Mouse (Mus musculus) large intestine, adult 2 months (tissue): ENCODE measurements around the gene Zfp950. TPM values are rescaled to one million over a fixed set of nuclear protein-coding genes. Genes with fewer than 3 reads are reported as not detected.
A peak's percentile ranks its signal among the peaks of the same experiment; 100 is the strongest.
"Not testable (repeated sequence)": the region's sequence is repeated elsewhere in the genome, so short reads cannot be mapped to it uniquely, and the experiment has no call there.

ENCODE experiments used
- DNase-seq: peaks from one replicate; pipeline ENCODE4 v3.0.0-alpha.2; 2012; ENCODE audit warnings: low read depth, low spot score
- WGBS: fragments of 180-500 bp; shearing (Covaris S2); methylation state at CpG from one replicate; pipeline ENCODE4 v1.1.7; 2018; 5-methylcytosine and 5-hydroxymethylcytosine counted together
- polyA plus RNA-seq: library from polyadenylated mRNA; depleted of rRNA; stranded (reverse); fragments of >200 nt; gene quantifications from 2 replicates; pipeline ENCODE4 v1.2.3, GENCODE M21; 2012; rRNA removed

Gene Zfp950
- polyA plus RNA-seq, result 4.4 and 7.4 TPM in 2 replicates

GRCm38 (mm10) chr19:61140342-61141206 lies at the start of gene Zfp950:
Gene Zfp950 (minus strand): TSS chr19:61140840.
- peak; percentile 95 for DNase-seq
- WGBS, result 2% methylated on average over 18 of the region's 18 CpGs

GRCm38 (mm10) chr19:61183590-61183989 lies 43.0 kb upstream of the Zfp950 start, which contains the start of gene Gm6020:
Gene Gm6020 (plus strand): TSS chr19:61183890.
- DNase-seq, result not testable (repeated sequence)
- 93% methylated on average over 2 of the region's 2 CpGs for WGBS

- DNase-seq, result no peak
- 48% methylated on average over 39 of the region's 39 CpGs for WGBS
Measured at GRCm38 (mm10) chr19:61175756-61176324, 35.2 kb upstream of the Zfp950 start, which contains the start of gene Gm7102. Gene Gm7102 (minus strand): TSS chr19:61176309.

GRCm38 (mm10) chr19:61151701-61152420 lies 11.2 kb upstream of the Zfp950 start:
- 2% methylated on average over 27 of the region's 27 CpGs for WGBS
- DNase-seq, result no peak

- WGBS, result 5% methylated on average over 8 of the region's 8 CpGs
- peak; percentile 48 for DNase-seq
Measured at GRCm38 (mm10) chr19:61151372-61151700, 10.7 kb upstream of the Zfp950 start.

- 28% methylated on average over 4 of the region's 4 CpGs for WGBS
- no peak for DNase-seq
Measured at GRCm38 (mm10) chr19:61141299-61141698, 659 bp upstream of the Zfp950 start.

GRCm38 (mm10) chr19:61138655-61139054 lies 2.0 kb downstream of the Zfp950 start:
- DNase-seq, result no peak

GRCm38 (mm10) chr19:61131096-61131495 lies 9.5 kb downstream of the Zfp950 start:
- DNase-seq, result no peak

GRCm38 (mm10) chr19:61110184-61110583 lies 30.5 kb downstream of the Zfp950 start:
- WGBS, result 62% methylated on average over 2 of the region's 2 CpGs
- no peak for DNase-seq

More at GRCm38 (mm10) chr19:61131096-61131495, 9.5 kb downstream of the Zfp950 start:
- WGBS, result 92% methylated on average over 10 of the region's 10 CpGs

GRCm38 (mm10) chr19:61097764-61098163 lies 42.9 kb downstream of the Zfp950 start:
- WGBS, result 23% methylated on average over 4 of the region's 4 CpGs

GRCm38 (mm10) chr19:61096776-61097175 lies 43.9 kb downstream of the Zfp950 start:
- no peak for DNase-seq
- WGBS, result 72% methylated on average over 2 of the region's 2 CpGs

More at GRCm38 (mm10) chr19:61097764-61098163, 42.9 kb downstream of the Zfp950 start:
- DNase-seq, result no peak

- DNase-seq, result no peak
Measured at GRCm38 (mm10) chr19:61090541-61090940, 50.1 kb downstream of the Zfp950 start.

GRCm38 (mm10) chr19:61089001-61089400 lies 51.6 kb downstream of the Zfp950 start:
- no peak for DNase-seq
- WGBS, result 94% methylated on average over 3 of the region's 3 CpGs

More at GRCm38 (mm10) chr19:61090541-61090940, 50.1 kb downstream of the Zfp950 start:
- WGBS, result 93% methylated on average over 4 of the region's 4 CpGs

- DNase-seq, result no peak
- WGBS, result 94% methylated on average over 1 of the region's 1 CpGs
Measured at GRCm38 (mm10) chr19:61087781-61088180, 52.9 kb downstream of the Zfp950 start.

GRCm38 (mm10) chr19:61085217-61085616 lies 55.4 kb downstream of the Zfp950 start:
- no peak for DNase-seq
- 76% methylated on average over 2 of the region's 2 CpGs for WGBS

- peak; percentile 52 for DNase-seq
- 50% methylated on average over 4 of the region's 4 CpGs for WGBS
Measured at GRCm38 (mm10) chr19:61084149-61084940, 56.3 kb downstream of the Zfp950 start.

GRCm38 (mm10) chr19:61083006-61083405 lies 57.6 kb downstream of the Zfp950 start:
- no peak for DNase-seq
- 92% methylated on average over 8 of the region's 8 CpGs for WGBS

- WGBS, result 78% methylated on average over 5 of the region's 5 CpGs
- no peak for DNase-seq
Measured at GRCm38 (mm10) chr19:61080251-61080749, 60.3 kb downstream of the Zfp950 start.

GRCm38 (mm10) chr19:61078622-61079021 lies 62.0 kb downstream of the Zfp950 start:
- no peak for DNase-seq
- WGBS, result 89% methylated on average over 3 of the region's 3 CpGs
